Mouse (Mus musculus): ENCODE data around the gene Gabarap.

GRCm38 (mm10) chr11:69992396-69992795 is 1.5 kb downstream of the Gabarap start:
- TF ChIP-seq POLR2A (IDR thresholded peaks at IDR 0.05; ENCODE audit: insufficient read depth, low read depth, low read length) = no peak
- no peak for TF ChIP-seq CTCF (IDR thresholded peaks at IDR 0.05; ENCODE audit: insufficient read depth, low read depth, low read length)

Data from olfactory bulb, adult 2 months (tissue).